Mouse (Mus musculus): ENCODE measurements around the gene Gm43191. TPM values are rescaled to one million over a fixed set of nuclear protein-coding genes. Genes with fewer than 3 reads are reported as not detected.

Gene Gm43191
- polyA plus RNA-seq, 1 experiment from 2014 or later, result not detected

DNA sequence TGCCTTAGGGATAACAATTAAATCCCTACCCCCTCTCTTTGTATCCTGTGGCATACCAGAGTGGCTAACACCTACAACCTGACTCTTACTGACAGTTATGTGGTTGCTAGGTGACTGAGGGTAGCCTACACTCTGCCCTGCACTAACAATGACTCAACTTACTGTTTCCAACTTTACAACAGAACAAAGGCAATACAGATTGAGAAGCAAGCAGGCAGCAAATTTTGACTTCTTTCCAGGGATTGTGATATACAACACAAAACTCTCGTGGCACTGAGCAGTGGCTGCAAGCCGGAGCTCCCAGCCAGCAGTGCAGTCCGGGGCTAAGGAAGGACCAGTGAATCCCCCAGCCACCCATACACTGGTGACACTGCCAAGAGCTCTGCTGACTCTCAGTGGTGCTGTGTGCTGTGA is 29.0 kb downstream of the Gm43191 start:
- Histone ChIP-seq H3K9me3 (ENCODE audit: control insufficient read depth, low read length) (no peaks in the 10 kb centered on the region), H3K9ac (ENCODE audit: low read length) (no peak overlapping the region), H3K4me1 (replicated peaks; ENCODE audit: control insufficient read depth, insufficient read depth) (no peaks in the 10 kb centered on the region), H3K27me3 (ENCODE audit: control insufficient read depth, insufficient read depth, low read length) (no peaks in the 10 kb centered on the region), H3K36me3 (ENCODE audit: control insufficient read depth, insufficient read depth, low read length) (no peaks in the 10 kb centered on the region), H3K4me2 (replicated peaks; ENCODE audit: low read depth) (no peak overlapping the region), H3K4me3 (ENCODE audit: low read depth, low read length) (no peak overlapping the region), H3K27ac (replicated peaks) (no peak overlapping the region)
- 37% methylated on average over 3 of the region's 3 CpGs for WGBS
- DNase-seq (ENCODE audit: low spot score), result no peak
- ATAC-seq (ENCODE audit: low FRiP score, low TSS enrichment), result peak; percentile 73
- TF ChIP-seq CTCF (IDR thresholded peaks at IDR 0.05; ENCODE audit: low read depth) (no peak), EP300 (optimal IDR thresholded peaks at IDR 0.05) (no peak)

DNA sequence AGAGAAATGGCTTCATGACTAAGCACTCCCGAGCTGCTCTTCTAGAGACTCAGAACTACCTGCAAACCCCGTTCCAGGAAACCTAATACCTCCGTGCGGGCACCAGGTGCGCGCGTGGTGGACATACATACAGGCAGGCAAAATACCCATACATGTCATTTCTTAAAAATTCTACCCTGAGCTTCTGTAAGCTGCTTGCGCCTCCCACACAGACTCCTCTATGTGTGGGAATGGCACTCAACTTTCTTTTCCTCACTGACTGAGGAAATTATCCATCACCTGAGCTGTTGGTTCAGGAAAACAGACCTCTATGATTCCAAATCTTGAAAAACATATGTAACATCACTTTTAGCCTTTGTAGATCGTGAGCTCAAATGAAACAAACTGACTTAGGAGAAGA is 30.4 kb downstream of the Gm43191 start:
- DNase-seq (ENCODE audit: low spot score) (no peak), ATAC-seq (ENCODE audit: low FRiP score, low TSS enrichment) (no peak)
- no peak overlapping the region for H3K9ac ChIP-seq (ENCODE audit: low read length)
- H3K27ac ChIP-seq (replicated peaks), result no peak overlapping the region
- H3K4me2 ChIP-seq (replicated peaks; ENCODE audit: low read depth), result no peak overlapping the region
- H3K36me3 ChIP-seq (ENCODE audit: control insufficient read depth, insufficient read depth, low read length), result no peaks in the 10 kb centered on the region; the same call in 1 of the 2 replicates
- no peaks in the 10 kb centered on the region for H3K4me1 ChIP-seq (replicated peaks; ENCODE audit: control insufficient read depth, insufficient read depth)
- H3K27me3 ChIP-seq (ENCODE audit: control insufficient read depth, insufficient read depth, low read length), result no peaks in the 10 kb centered on the region
- H3K9me3 ChIP-seq (ENCODE audit: control insufficient read depth, low read length), result no peaks in the 10 kb centered on the region
- TF ChIP-seq CTCF (IDR thresholded peaks at IDR 0.05; ENCODE audit: low read depth) (no peak), EP300 (optimal IDR thresholded peaks at IDR 0.05) (no peak)
- no peak overlapping the region for H3K4me3 ChIP-seq (ENCODE audit: low read depth, low read length)
- WGBS, result 95% methylated on average over 9 of the region's 9 CpGs

- WGBS, result 92% methylated on average over 7 of the region's 7 CpGs
Observed at GRCm38 (mm10) chr3:116648805-116649204, 32.3 kb downstream of the Gm43191 start.

GRCm38 (mm10) chr3:116646387-116646786 is 34.7 kb downstream of the Gm43191 start:
- WGBS, result 85% methylated on average over 1 of the region's 1 CpGs
- no peaks in the 10 kb centered on the region for H3K4me1 ChIP-seq (replicated peaks; ENCODE audit: control insufficient read depth, insufficient read depth)
- TF ChIP-seq CTCF (IDR thresholded peaks at IDR 0.05; ENCODE audit: low read depth) (no peak), EP300 (optimal IDR thresholded peaks at IDR 0.05) (no peak)

More at GRCm38 (mm10) chr3:116648805-116649204, 32.3 kb downstream of the Gm43191 start:
- Histone ChIP-seq H3K4me3 (ENCODE audit: low read depth, low read length) (no peak overlapping the region), H3K36me3 (ENCODE audit: control insufficient read depth, insufficient read depth, low read length) (no peaks in the 10 kb centered on the region; the same call in 1 of the 2 replicates), H3K4me2 (replicated peaks; ENCODE audit: low read depth) (no peak overlapping the region), H3K27ac (replicated peaks) (no peak overlapping the region), H3K27me3 (ENCODE audit: control insufficient read depth, insufficient read depth, low read length) (no peaks in the 10 kb centered on the region), H3K9ac (ENCODE audit: low read length) (no peak overlapping the region), H3K9me3 (ENCODE audit: control insufficient read depth, low read length) (no peaks in the 10 kb centered on the region), H3K4me1 (replicated peaks; ENCODE audit: control insufficient read depth, insufficient read depth) (no peaks in the 10 kb centered on the region)
- TF ChIP-seq CTCF (IDR thresholded peaks at IDR 0.05; ENCODE audit: low read depth) (no peak), EP300 (optimal IDR thresholded peaks at IDR 0.05) (no peak)
- ATAC-seq (ENCODE audit: low FRiP score, low TSS enrichment) (no peak), DNase-seq (ENCODE audit: low spot score) (no peak)

GRCm38 (mm10) chr3:116642373-116642772 is 38.7 kb downstream of the Gm43191 start:
- TF ChIP-seq CTCF (IDR thresholded peaks at IDR 0.05; ENCODE audit: low read depth) (no peak), EP300 (optimal IDR thresholded peaks at IDR 0.05) (no peak)
- H3K4me1 ChIP-seq (replicated peaks; ENCODE audit: control insufficient read depth, insufficient read depth), result no peaks in the 10 kb centered on the region
- DNase-seq (ENCODE audit: low spot score) (no peak), ATAC-seq (ENCODE audit: low FRiP score, low TSS enrichment) (no peak)
- WGBS, result 93% methylated on average over 2 of the region's 2 CpGs
- peaks cover 21% of the 10 kb centered on the region for H3K36me3 ChIP-seq (ENCODE audit: control insufficient read depth, insufficient read depth, low read length)
- no peak overlapping the region for H3K9ac ChIP-seq (ENCODE audit: low read length)
- no peak overlapping the region for H3K4me3 ChIP-seq (ENCODE audit: low read depth, low read length)
- no peak overlapping the region for H3K27ac ChIP-seq (replicated peaks)
- no peaks in the 10 kb centered on the region for H3K9me3 ChIP-seq (ENCODE audit: control insufficient read depth, low read length)
- no peak overlapping the region for H3K4me2 ChIP-seq (replicated peaks; ENCODE audit: low read depth)
- H3K27me3 ChIP-seq (ENCODE audit: control insufficient read depth, insufficient read depth, low read length), result no peaks in the 10 kb centered on the region

More at GRCm38 (mm10) chr3:116646387-116646786, 34.7 kb downstream of the Gm43191 start:
- DNase-seq (ENCODE audit: low spot score) (peak; percentile 1), ATAC-seq (ENCODE audit: low FRiP score, low TSS enrichment) (no peak)
- Histone ChIP-seq H3K27me3 (ENCODE audit: control insufficient read depth, insufficient read depth, low read length) (no peaks in the 10 kb centered on the region), H3K27ac (replicated peaks) (no peak overlapping the region), H3K9me3 (ENCODE audit: control insufficient read depth, low read length) (no peaks in the 10 kb centered on the region), H3K36me3 (ENCODE audit: control insufficient read depth, insufficient read depth, low read length) (peaks cover 15% of the 10 kb centered on the region), H3K4me2 (replicated peaks; ENCODE audit: low read depth) (no peak overlapping the region), H3K4me3 (ENCODE audit: low read depth, low read length) (no peak overlapping the region), H3K9ac (ENCODE audit: low read length) (no peak overlapping the region)

- Histone ChIP-seq H3K4me2 (replicated peaks; ENCODE audit: low read depth) (no peak overlapping the region), H3K9me3 (ENCODE audit: control insufficient read depth, low read length) (no peaks in the 10 kb centered on the region), H3K4me1 (replicated peaks; ENCODE audit: control insufficient read depth, insufficient read depth) (no peaks in the 10 kb centered on the region), H3K27me3 (ENCODE audit: control insufficient read depth, insufficient read depth, low read length) (no peaks in the 10 kb centered on the region), H3K36me3 (ENCODE audit: control insufficient read depth, insufficient read depth, low read length) (peaks cover 21% of the 10 kb centered on the region), H3K9ac (ENCODE audit: low read length) (no peak overlapping the region), H3K4me3 (ENCODE audit: low read depth, low read length) (no peak overlapping the region), H3K27ac (replicated peaks) (no peak overlapping the region)
- TF ChIP-seq CTCF (IDR thresholded peaks at IDR 0.05; ENCODE audit: low read depth) (no peak), EP300 (optimal IDR thresholded peaks at IDR 0.05) (no peak)
- 95% methylated on average over 6 of the region's 6 CpGs for WGBS
- DNase-seq (ENCODE audit: low spot score) (no peak), ATAC-seq (ENCODE audit: low FRiP score, low TSS enrichment) (no peak)
Observed at GRCm38 (mm10) chr3:116641811-116642371, 39.2 kb downstream of the Gm43191 start.

All from stomach, postnatal 0 days (tissue).